Mouse (Mus musculus): ENCODE measurements around the gene Lrrc23.

GRCm38 (mm10) chr6:124757351-124757880, 22.1 kb downstream of the Lrrc23 start:
- TF ChIP-seq CTCF (IDR thresholded peaks at IDR 0.05; ENCODE audit: borderline replicate concordance, insufficient read depth, low read depth, low read length): no peak
- TF ChIP-seq POLR2A (IDR thresholded peaks at IDR 0.05; ENCODE audit: borderline replicate concordance, insufficient read depth, low read length): no peak

Measured in cerebellum, adult 2 months (tissue).